Mouse (Mus musculus): Measurements from ENCODE around the gene Cenpt. TPM values are rescaled to one million over a fixed set of nuclear protein-coding genes. Genes with fewer than 3 reads are reported as not detected.

Gene Cenpt
- 101 and 102 TPM in 2 replicates for polyA plus RNA-seq (2012; rRNA removed)

DNA sequence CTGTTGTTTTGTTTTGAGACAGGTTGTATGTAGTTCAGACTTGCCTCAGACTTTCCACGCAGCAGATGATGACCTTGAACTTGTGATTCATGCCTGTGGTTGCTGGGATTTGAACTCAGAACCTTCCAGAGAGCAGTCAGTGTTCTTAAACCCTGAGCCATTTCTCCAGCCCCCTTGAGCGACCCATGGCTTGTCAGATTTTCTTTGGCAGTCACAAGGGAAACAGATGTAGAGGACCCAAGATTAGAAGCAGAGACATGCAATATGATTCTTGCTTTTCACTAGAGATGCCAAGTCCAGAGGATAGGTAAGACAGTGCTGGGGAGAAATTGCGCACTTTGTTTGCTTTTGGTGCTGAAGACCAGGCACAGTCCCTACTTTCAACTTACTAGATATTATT, at the start of gene Cenpt:
Gene Cenpt, minus strand, starts transcription at position 101 of the 400 bp plus-strand sequence.

DNA sequence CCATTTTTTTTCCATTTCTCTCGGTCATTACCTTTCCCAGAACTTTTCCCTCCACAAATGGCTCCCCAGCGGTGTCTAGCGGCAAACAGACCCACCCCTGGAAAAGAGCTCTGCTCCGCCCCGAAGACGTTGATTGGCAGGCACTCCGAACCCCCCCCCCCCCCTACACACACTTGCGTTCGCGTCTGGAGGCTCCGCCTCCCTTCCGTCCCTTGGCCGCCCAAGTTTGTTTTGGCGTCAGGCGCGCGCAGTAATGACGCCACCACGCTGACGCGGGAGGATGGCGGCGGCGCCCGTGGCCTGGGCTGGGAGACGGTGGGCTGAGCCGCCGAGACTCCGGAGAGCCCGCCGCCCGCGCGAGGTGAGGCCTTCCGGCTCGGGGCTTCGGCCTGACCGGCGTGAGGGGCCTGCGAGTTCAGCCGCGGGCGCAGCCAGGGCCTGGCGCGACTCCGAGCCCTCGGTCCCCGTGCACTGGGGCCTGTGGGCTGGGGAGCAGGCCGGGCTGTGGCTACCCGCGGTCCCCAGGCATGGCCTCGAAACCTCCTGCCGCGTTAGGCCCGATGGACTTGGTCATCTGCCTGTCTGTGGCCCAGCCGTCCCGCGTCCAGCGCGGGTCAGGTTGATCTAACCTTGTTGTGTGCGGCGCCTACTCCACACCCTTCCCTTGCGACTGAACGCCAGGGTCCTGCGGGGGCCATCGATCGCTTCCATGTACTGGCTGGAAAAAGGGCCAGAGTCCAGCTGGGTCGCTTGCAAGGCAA, 47.3 kb upstream of the Cenpt start, which contains the start of gene Pskh1:
Gene Pskh1, plus strand, starts transcription at position 262 of the 761 bp plus-strand sequence.

DNA sequence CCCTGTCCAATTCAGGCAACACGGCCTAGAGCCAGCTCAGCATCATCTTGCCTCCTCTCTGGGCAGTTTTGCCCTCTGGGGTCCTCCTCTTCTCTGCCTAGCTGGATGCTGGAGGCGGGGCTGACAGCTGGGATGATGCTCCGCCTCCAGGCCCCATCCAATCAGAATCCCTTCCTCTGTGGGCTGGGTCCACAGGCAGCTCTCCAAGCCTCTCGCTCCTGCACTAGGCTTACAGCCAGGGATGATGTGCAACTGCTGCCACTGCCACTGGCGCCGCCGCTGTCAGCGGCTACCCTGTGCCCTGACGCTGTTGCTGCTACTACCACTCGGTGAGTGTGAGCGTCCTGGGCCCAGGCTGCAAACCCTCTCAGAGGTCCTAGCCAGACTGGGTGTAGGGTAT, 40.3 kb upstream of the Cenpt start, which contains the start of gene Nrn1l:
Gene Nrn1l, plus strand, starts transcription at position 229 of the 400 bp plus-strand sequence.

DNA sequence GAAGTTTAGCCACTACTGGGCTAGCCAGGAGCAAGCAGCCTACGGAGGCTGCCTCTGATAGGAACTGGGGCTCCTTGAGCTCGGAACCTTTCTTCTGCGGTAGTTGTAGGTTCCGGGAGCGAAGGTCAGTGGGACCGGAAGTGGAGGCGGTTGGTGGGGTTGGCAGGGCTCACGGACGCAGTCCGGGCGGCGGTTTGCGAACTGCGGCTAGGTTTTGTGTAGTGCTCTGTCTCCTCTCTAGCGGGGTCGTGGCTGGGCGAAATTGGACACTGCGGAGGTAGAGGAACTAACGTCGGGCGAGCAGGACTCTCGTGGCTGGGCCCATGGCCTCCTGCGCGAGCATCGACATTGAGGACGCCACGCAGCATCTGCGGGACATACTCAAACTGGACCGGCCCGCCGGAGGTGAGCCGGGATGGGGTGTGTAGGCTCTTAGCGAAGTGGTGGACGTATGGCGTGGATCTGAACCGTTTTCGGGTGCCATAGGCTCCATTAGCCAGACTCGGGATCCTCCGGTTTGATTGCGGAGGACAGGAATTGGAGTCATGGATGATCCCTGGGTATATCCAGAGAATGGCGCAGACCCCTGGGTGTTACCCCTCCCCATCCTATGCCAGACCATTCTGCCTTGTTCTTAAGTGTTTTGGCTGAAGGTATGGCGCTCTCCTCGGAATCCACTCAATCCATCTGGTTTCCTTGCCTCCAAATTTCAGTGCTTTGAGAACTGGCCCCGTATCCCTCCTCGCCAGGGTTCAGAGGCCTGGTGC, 27.9 kb upstream of the Cenpt start, which contains the start of gene Edc4:
Gene Edc4, plus strand, starts transcription at position 128 of the 767 bp plus-strand sequence.

DNA sequence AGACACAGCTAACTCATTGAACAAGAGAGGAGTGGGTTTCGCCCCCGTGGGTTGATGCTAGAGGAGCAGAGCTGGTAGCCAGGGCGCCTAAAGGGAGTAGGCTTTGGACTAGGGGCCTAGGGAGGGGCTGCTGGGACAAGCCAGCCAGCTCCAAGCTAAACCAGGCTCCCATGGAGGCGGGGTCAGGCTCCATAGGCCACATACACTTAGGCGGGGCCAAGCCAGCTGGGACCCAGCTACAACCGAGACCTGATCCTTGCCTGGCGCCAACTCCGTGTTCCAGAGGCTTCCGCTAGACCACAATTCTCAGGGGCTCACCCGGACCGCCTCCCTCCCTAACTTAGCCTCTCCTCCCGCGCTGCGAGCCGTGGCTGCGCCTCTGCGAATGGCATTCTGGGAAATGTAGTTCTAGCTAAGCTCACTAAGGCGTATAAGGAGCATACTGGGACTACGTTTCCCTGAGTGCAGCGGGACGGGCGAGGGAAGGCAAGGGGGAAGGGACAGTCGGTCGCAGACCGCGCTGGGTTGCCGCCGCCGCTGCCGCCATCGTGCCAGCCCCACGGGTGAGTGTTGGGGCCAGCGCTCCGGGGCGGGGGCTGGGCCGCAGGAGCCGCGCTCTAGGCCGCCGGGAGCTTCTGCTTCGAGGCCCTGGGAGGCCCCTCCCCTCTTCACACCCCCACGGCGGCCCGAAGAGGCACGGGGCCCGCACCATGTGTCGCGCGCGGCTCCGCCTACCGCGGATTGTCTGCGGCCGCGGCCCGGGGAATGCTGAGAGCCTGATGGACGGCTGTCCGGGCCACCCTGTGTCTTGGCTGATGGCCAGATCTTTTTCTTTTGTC, 7.3 kb upstream of the Cenpt start, which contains the start of gene Nutf2:
Gene Nutf2, plus strand, starts transcription at position 438 of the 839 bp plus-strand sequence.

DNA sequence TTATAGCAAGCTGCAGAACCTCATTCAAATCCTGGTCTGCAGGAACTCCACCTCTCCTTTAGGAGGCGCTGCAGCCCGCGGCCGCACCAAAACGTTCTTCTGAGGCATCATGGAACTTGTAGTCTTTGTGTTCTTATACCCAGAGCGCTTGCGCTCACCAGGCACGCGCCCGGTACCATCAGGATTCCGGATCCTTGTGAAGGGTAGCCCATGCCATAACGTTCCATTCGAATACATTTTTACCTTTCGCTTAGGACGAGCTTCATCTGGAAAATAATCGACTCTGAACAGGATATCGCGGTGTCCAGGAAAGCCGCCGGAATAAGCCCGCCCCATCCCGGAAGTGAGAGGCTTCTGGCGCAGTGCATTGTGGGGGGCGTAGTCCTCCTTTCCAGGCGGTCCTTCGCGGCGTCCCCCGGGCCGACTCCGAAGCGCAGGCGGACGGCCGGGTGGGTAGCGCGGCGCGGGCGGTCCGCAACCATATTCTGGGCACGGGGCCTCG, 1.7 kb upstream of the Cenpt start, which contains the start of gene Thap11:
Gene Thap11, plus strand, starts transcription at position 418 of the 502 bp plus-strand sequence.

DNA sequence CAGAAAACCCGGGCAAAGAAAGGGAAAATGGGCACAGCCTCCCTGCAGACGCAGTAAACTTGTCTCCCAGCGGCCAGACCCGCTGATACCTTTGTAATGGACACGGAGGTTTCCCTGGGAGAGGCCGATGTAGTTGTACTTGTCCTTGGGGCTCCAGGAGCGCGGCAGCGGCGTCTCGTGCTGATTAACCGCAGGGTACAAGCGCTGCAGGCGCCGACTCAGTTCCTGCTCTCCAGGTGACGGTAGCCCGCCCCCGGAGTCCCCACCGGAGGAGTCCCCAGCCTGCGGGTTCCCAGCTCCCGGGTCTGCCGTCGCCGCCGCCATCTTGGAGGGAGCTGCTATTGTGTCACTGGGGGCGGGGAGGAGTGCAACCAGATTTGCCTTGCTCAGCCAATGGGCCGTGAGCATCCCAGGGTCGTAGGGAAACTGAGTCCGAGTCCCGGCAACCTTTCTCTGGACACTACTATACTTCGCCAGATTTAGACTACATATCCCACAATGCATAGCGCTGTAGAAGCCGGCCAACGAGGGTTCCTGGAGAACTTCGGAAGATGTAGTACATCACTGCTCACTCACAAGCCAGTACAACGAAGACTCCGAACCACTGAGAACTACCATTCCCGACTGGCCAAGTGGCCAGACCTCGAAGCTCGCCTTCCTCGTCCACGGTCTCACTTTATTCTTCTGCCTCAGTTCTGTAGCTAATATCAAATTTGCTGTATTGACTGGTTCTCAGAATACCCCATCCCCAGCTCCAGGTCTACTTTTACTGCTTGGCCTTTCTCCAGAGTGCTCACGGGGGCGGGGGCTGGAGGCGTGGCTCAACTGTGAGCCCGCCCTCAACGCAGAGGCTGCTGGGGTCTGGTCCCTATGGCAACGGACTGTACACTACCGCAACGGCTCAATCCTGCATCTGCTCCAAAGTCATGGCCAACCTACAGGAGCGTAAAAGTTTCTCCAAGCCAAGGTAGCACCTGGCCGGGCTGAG, 25.9 kb downstream of the Cenpt start, which contains the start of the genes Ranbp10 and Tsnaxip1:
Gene Ranbp10, minus strand, starts transcription at position 490 of the 988 bp plus-strand sequence.
Gene Tsnaxip1, plus strand, starts transcription at position 871 of the 988 bp plus-strand sequence.

Other genes starting within 250 kb of the Cenpt start
- gene Ripor1, start 248.0 kb downstream of the Cenpt start, polyA plus RNA-seq (2012; rRNA removed) = 26.2 and 29.3 TPM in 2 replicates
- gene Ctcf, start 216.7 kb downstream of the Cenpt start, polyA plus RNA-seq (2012; rRNA removed) = 52.0 and 56.2 TPM in 2 replicates
- gene Agrp, start 215.9 kb downstream of the Cenpt start, polyA plus RNA-seq (2012; rRNA removed) = 0.29 and 0.39 TPM in 2 replicates
- 14.9 and 17.0 TPM in 2 replicates for gene Carmil2, start 167.0 kb downstream of the Cenpt start, polyA plus RNA-seq (2012; rRNA removed)
- gene Acd, start 152.2 kb downstream of the Cenpt start, polyA plus RNA-seq (2012; rRNA removed) = 63.0 and 63.9 TPM in 2 replicates
- gene Pard6a, start 152.1 kb downstream of the Cenpt start, polyA plus RNA-seq (2012; rRNA removed) = 39.2 and 42.0 TPM in 2 replicates
- 0.07 and 0.14 TPM in 2 replicates for gene 4933405L10Rik, start 145.6 kb downstream of the Cenpt start, polyA plus RNA-seq (2012; rRNA removed)
- 30.9 and 31.2 TPM in 2 replicates for gene Enkd1, start 145.1 kb downstream of the Cenpt start, polyA plus RNA-seq (2012; rRNA removed)
- gene Gfod2, start 94.6 kb downstream of the Cenpt start, polyA plus RNA-seq (2012; rRNA removed) = 51.1 and 52.5 TPM in 2 replicates
- 33.4 and 35.4 TPM in 2 replicates for gene Ranbp10, start 25.9 kb downstream of the Cenpt start, polyA plus RNA-seq (2012; rRNA removed)
- gene Tsnaxip1, start 25.5 kb downstream of the Cenpt start, polyA plus RNA-seq (2012; rRNA removed) = 0.51 and 0.74 TPM in 2 replicates
- gene Thap11, start 1.9 kb upstream of the Cenpt start, polyA plus RNA-seq (2012; rRNA removed) = 59.7 and 67.0 TPM in 2 replicates
- gene Nutf2, start 7.3 kb upstream of the Cenpt start, polyA plus RNA-seq (2012; rRNA removed) = 236 and 293 TPM in 2 replicates
- gene Edc4, start 27.6 kb upstream of the Cenpt start, polyA plus RNA-seq (2012; rRNA removed) = 76.2 and 83.8 TPM in 2 replicates
- 1.2 and 1.3 TPM in 2 replicates for gene Nrn1l, start 40.3 kb upstream of the Cenpt start, polyA plus RNA-seq (2012; rRNA removed)
- 19.6 and 25.0 TPM in 2 replicates for gene Pskh1, start 47.2 kb upstream of the Cenpt start, polyA plus RNA-seq (2012; rRNA removed)
- 6.8 and 7.4 TPM in 2 replicates for gene Ctrl, start 80.6 kb upstream of the Cenpt start, polyA plus RNA-seq (2012; rRNA removed)
- 47.3 and 56.2 TPM in 2 replicates for gene Psmb10, start 85.2 kb upstream of the Cenpt start, polyA plus RNA-seq (2012; rRNA removed)
- 2.5 and 4.5 TPM in 2 replicates for gene Lcat, start 90.1 kb upstream of the Cenpt start, polyA plus RNA-seq (2012; rRNA removed)
- 15.2 and 30.7 TPM in 2 replicates for gene Slc12a4, start 112.8 kb upstream of the Cenpt start, polyA plus RNA-seq (2012; rRNA removed)
- not detected in 2 replicates for gene Dpep3, start 126.2 kb upstream of the Cenpt start, polyA plus RNA-seq (2012; rRNA removed)
- gene Dus2, start 138.1 kb upstream of the Cenpt start, polyA plus RNA-seq (2012; rRNA removed) = 21.1 and 25.0 TPM in 2 replicates
- gene Dpep2nb, start 152.7 kb upstream of the Cenpt start, polyA plus RNA-seq (2012; rRNA removed) = not detected in 2 replicates
- gene Ddx28, start 158.6 kb upstream of the Cenpt start, polyA plus RNA-seq (2012; rRNA removed) = 13.3 and 13.7 TPM in 2 replicates
- gene Nfatc3, start 205.6 kb upstream of the Cenpt start, polyA plus RNA-seq (2012; rRNA removed) = 11.4 and 13.4 TPM in 2 replicates